Mouse (Mus musculus): ENCODE results near the gene Tmem106c. TPM values are rescaled to one million over a fixed set of nuclear protein-coding genes. Genes with fewer than 3 reads are reported as not detected.
A peak's percentile ranks its signal among the peaks of the same experiment; 100 is the strongest.

The Tmem106c gene
- polyA plus RNA-seq, 1 experiment from 2014 or later, result 34.7 TPM

DNA sequence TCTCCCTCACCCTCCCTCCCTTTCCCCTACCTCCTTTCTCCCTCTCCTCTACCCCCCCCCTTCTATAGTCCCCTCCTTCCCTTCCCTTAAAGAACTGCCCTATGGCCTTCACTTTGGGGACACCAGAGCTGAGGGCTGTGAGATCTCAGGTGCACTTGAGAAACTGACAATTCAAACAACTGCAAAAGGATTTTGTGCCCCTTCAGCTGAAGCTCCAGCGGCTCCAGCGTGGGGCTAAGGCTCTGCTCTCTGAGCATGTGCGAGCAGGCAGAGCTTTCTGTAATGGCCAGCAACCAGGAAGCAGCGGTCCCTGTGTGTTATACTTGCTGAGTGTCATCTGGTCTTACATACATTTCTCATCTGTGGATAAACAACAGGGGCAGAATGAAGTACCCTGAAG, 8.3 kb upstream of the Tmem106c start:
- Histone ChIP-seq H3K4me1 (ENCODE audit: control insufficient read depth, insufficient read depth, low read length) (peaks cover 4% of the 10 kb centered on the region), H3K4me2 (ENCODE audit: low read depth, severe bottlenecking) (no peak overlapping the region), H3K36me3 (ENCODE audit: control insufficient read depth, insufficient read depth, low read length) (no peaks in the 10 kb centered on the region), H3K9me3 (ENCODE audit: control insufficient read depth, low read length) (no peaks in the 10 kb centered on the region), H3K27me3 (ENCODE audit: control insufficient read depth, insufficient read depth, low read length) (no peaks in the 10 kb centered on the region), H3K9ac (ENCODE audit: low read length) (no peak overlapping the region), H3K4me3 (ENCODE audit: low read depth, low read length) (no peak overlapping the region), H3K27ac (replicated peaks; ENCODE audit: low read depth, low read length) (no peak overlapping the region)
- DNase-seq (ENCODE audit: low spot score), result no peak
- ATAC-seq (ENCODE audit: insufficient number of reproducible peaks, low FRiP score, low TSS enrichment, low read depth), result no peak
- WGBS, result 29% methylated on average over 4 of the region's 4 CpGs

DNA sequence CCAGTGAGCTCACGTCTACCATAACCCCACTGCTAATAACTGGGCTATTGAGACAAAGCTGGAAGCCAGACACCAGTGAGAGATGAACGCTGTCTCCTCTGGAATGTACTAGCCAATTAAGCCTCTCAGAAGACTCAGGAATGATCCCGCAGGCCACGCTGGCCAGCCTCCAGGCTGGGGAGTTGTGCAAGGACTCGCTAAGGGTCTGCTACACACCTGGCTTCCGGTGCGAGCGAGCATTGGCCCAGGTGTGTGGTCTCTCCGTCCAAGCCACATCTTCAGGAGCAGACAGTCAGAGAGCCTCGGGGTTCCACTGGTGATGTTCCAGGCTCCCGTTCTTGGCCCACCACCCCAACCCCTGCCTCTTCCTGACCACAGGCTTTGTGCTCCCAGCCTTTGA, 7.6 kb upstream of the Tmem106c start:
- peaks cover 4% of the 10 kb centered on the region for H3K4me1 ChIP-seq (ENCODE audit: control insufficient read depth, insufficient read depth, low read length)
- 54% methylated on average over 11 of the region's 11 CpGs for WGBS
- no peaks in the 10 kb centered on the region for H3K36me3 ChIP-seq (ENCODE audit: control insufficient read depth, insufficient read depth, low read length)
- no peak overlapping the region for H3K27ac ChIP-seq (replicated peaks; ENCODE audit: low read depth, low read length)
- no peaks in the 10 kb centered on the region for H3K27me3 ChIP-seq (ENCODE audit: control insufficient read depth, insufficient read depth, low read length)
- H3K9ac ChIP-seq (ENCODE audit: low read length), result no peak overlapping the region
- no peaks in the 10 kb centered on the region for H3K9me3 ChIP-seq (ENCODE audit: control insufficient read depth, low read length)
- ATAC-seq (ENCODE audit: insufficient number of reproducible peaks, low FRiP score, low TSS enrichment, low read depth) (no peak), DNase-seq (ENCODE audit: low spot score) (no peak)
- H3K4me3 ChIP-seq (ENCODE audit: low read depth, low read length), result no peak overlapping the region
- no peak overlapping the region for H3K4me2 ChIP-seq (ENCODE audit: low read depth, severe bottlenecking)

GRCm38 (mm10) chr15:97963329-97963988, 541 bp upstream of the Tmem106c start:
- peak overlapping the region; percentile 44 for H3K4me3 ChIP-seq (ENCODE audit: low read depth, low read length)
- H3K4me2 ChIP-seq (ENCODE audit: low read depth, severe bottlenecking), result peak overlapping the region; percentile 75
- no peaks in the 10 kb centered on the region for H3K9me3 ChIP-seq (ENCODE audit: control insufficient read depth, low read length)
- no peak overlapping the region for H3K27ac ChIP-seq (replicated peaks; ENCODE audit: low read depth, low read length)
- 13% methylated on average over 13 of the region's 13 CpGs for WGBS
- peaks cover 4% of the 10 kb centered on the region; the same call in 1 of the 2 replicates for H3K4me1 ChIP-seq (ENCODE audit: control insufficient read depth, insufficient read depth, low read length)
- ATAC-seq (ENCODE audit: insufficient number of reproducible peaks, low FRiP score, low TSS enrichment, low read depth), result peak; percentile 13; the same call in 1 of the 2 replicates
- no peaks in the 10 kb centered on the region for H3K36me3 ChIP-seq (ENCODE audit: control insufficient read depth, insufficient read depth, low read length)
- H3K9ac ChIP-seq (ENCODE audit: low read length), result peak overlapping the region; percentile 59
- no peak for DNase-seq (ENCODE audit: low spot score)
- no peaks in the 10 kb centered on the region for H3K27me3 ChIP-seq (ENCODE audit: control insufficient read depth, insufficient read depth, low read length)

DNA sequence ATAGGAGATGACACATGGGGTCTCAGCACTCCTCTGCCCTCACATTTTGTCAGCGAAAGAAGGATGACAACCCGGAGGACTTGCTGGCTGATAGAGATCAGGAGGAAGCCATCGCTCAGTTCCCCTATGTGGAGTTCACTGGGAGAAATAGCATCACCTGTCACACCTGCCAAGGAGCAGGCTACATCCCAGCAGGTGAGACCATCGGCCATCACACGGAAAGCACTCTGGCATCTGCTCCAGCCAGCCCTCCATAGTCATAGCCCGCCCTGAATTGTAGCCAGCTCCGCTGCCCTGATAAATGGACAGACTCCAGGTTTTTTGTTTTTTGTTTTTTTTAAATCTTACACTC, 812 bp downstream of the Tmem106c start:
- H3K4me3 ChIP-seq (ENCODE audit: low read depth, low read length), result peak overlapping the region; percentile 44
- no peaks in the 10 kb centered on the region for H3K9me3 ChIP-seq (ENCODE audit: control insufficient read depth, low read length)
- H3K27ac ChIP-seq (replicated peaks; ENCODE audit: low read depth, low read length), result 0 out of 2 replicates have a peak overlapping the region, but pooled peaks have one; percentile 24
- 25% methylated on average over 7 of the region's 7 CpGs for WGBS
- H3K27me3 ChIP-seq (ENCODE audit: control insufficient read depth, insufficient read depth, low read length), result no peaks in the 10 kb centered on the region
- H3K9ac ChIP-seq (ENCODE audit: low read length), result peak overlapping the region; percentile 59
- H3K4me2 ChIP-seq (ENCODE audit: low read depth, severe bottlenecking), result peak overlapping the region; percentile 75
- peaks cover 4% of the 10 kb centered on the region; the same call in 1 of the 2 replicates for H3K4me1 ChIP-seq (ENCODE audit: control insufficient read depth, insufficient read depth, low read length)
- no peak for DNase-seq (ENCODE audit: low spot score)
- H3K36me3 ChIP-seq (ENCODE audit: control insufficient read depth, insufficient read depth, low read length), result no peaks in the 10 kb centered on the region
- peak; percentile 31; the same call in 1 of the 2 replicates for ATAC-seq (ENCODE audit: insufficient number of reproducible peaks, low FRiP score, low TSS enrichment, low read depth)

DNA sequence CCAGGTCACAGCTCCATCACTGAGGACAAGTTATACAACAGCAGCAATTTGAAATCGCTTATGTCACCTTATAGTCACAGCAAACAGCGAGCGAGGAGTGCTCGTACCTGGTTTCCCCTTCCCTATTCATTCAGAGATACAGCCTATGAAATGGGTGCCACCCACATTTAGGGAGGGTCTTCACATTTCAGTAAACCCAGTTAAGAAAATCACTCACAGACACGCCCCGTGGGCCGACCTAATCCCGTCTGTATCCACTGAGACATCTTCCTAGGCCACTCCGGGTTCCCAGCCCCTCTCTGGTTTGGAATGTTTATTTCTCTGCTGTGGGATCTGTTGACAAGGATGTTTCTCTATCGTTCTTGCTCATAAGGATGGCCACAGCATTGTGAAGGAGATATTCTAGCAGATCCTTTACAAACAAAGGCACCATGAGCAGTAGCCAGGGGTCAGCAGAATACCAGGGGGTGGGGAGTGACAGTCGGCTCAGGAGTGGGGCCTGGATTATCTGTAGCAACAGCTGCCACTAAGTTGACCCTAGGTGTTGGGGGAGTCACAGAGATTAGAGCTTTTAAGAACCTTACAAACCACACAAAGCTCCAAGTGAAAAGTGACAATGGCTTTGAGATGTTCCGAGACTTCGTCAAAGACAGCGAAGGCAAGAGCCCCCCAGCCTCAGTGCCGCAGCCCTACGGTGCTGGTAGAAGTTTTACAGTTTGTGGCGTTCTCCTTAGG, 1.5 kb downstream of the Tmem106c start:
- no peak for DNase-seq (ENCODE audit: low spot score)
- Histone ChIP-seq H3K9me3 (ENCODE audit: control insufficient read depth, low read length) (no peaks in the 10 kb centered on the region), H3K9ac (ENCODE audit: low read length) (no peak overlapping the region), H3K4me2 (ENCODE audit: low read depth, severe bottlenecking) (no peak overlapping the region), H3K4me1 (ENCODE audit: control insufficient read depth, insufficient read depth, low read length) (peaks cover 4% of the 10 kb centered on the region; the same call in 1 of the 2 replicates), H3K27ac (replicated peaks; ENCODE audit: low read depth, low read length) (no peak overlapping the region), H3K36me3 (ENCODE audit: control insufficient read depth, insufficient read depth, low read length) (no peaks in the 10 kb centered on the region), H3K4me3 (ENCODE audit: low read depth, low read length) (no peak overlapping the region), H3K27me3 (ENCODE audit: control insufficient read depth, insufficient read depth, low read length) (no peaks in the 10 kb centered on the region)
- no peak for ATAC-seq (ENCODE audit: insufficient number of reproducible peaks, low FRiP score, low TSS enrichment, low read depth)
- 72% methylated on average over 17 of the region's 17 CpGs for WGBS

DNA sequence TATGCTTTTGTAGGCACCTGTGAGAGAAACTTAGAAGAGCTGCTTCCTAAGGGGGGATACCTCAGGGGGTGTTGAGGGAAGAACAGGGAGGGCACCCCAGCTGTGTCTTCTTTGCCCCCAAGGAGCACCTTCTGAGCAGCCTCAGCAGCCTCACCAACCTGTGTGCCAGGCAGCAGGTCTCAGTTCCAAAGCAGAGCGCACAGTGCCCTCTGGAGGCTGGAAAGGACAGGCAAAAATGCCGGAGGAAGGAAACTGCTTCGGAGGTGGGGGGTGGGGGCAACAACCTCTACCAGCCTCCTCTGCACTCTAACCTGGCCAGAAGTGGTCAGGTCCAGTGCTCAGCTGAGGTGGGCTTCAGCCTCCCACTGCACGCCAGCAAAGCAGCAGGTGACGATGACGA, 6.3 kb downstream of the Tmem106c start:
- Histone ChIP-seq H3K4me3 (ENCODE audit: low read depth, low read length) (no peak overlapping the region), H3K4me2 (ENCODE audit: low read depth, severe bottlenecking) (no peak overlapping the region), H3K9me3 (ENCODE audit: control insufficient read depth, low read length) (no peaks in the 10 kb centered on the region), H3K27ac (replicated peaks; ENCODE audit: low read depth, low read length) (no peak overlapping the region), H3K36me3 (ENCODE audit: control insufficient read depth, insufficient read depth, low read length) (no peaks in the 10 kb centered on the region), H3K4me1 (ENCODE audit: control insufficient read depth, insufficient read depth, low read length) (no peaks in the 10 kb centered on the region), H3K27me3 (ENCODE audit: control insufficient read depth, insufficient read depth, low read length) (no peaks in the 10 kb centered on the region), H3K9ac (ENCODE audit: low read length) (no peak overlapping the region)
- DNase-seq (ENCODE audit: low spot score), result peak; percentile 66
- ATAC-seq (ENCODE audit: insufficient number of reproducible peaks, low FRiP score, low TSS enrichment, low read depth), result no peak
- 40% methylated on average over 6 of the region's 6 CpGs for WGBS

- no peaks in the 10 kb centered on the region for H3K4me1 ChIP-seq (ENCODE audit: control insufficient read depth, insufficient read depth, low read length)
- H3K4me2 ChIP-seq (ENCODE audit: low read depth, severe bottlenecking), result no peak overlapping the region
- no peaks in the 10 kb centered on the region for H3K9me3 ChIP-seq (ENCODE audit: control insufficient read depth, low read length)
- 93% methylated on average over 6 of the region's 6 CpGs for WGBS
- ATAC-seq (ENCODE audit: insufficient number of reproducible peaks, low FRiP score, low TSS enrichment, low read depth), result no peak
- no peak for DNase-seq (ENCODE audit: low spot score)
- no peak overlapping the region for H3K27ac ChIP-seq (replicated peaks; ENCODE audit: low read depth, low read length)
- no peak overlapping the region for H3K4me3 ChIP-seq (ENCODE audit: low read depth, low read length)
- no peaks in the 10 kb centered on the region for H3K27me3 ChIP-seq (ENCODE audit: control insufficient read depth, insufficient read depth, low read length)
- no peaks in the 10 kb centered on the region; the same call in 1 of the 2 replicates for H3K36me3 ChIP-seq (ENCODE audit: control insufficient read depth, insufficient read depth, low read length)
- H3K9ac ChIP-seq (ENCODE audit: low read length), result no peak overlapping the region
Measured at GRCm38 (mm10) chr15:97972580-97972979, 8.6 kb downstream of the Tmem106c start.

DNA sequence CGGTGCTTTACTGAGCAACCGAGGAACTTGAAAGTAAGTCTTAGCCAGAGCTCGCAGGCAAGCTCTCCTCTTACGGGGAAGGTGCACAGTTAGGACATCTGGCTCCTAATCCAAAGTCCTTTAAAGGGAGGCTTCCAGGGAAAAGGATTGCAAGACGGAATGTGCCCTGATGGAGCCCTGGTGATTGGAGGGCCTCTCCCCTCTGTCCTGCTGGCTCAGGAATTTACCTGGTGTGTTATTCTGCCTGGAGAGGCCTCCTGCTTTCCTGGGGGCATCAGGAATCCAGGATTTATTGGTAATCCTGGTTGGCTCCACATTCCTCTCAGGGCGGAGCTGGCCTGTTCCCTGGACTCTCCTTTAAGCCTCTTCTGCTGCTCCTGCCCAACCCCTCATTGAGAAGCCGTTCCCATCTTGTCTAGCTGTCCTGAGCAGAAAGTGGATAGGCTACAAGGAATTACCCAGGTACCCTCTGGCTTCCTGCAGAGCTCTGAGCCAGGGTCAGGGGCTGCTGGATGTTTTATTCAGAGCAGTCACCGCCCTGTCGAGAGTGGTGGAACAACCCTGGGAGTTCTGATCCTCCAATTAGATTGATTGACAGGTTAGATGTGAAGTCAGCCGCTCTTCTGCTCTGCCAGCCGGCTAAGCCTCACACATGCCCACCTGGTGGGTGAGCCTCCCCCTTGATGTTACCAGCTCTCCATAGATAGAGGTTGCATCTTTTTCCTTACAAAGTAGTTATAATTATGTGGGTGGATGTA, 9.4 kb downstream of the Tmem106c start:
- Histone ChIP-seq H3K27me3 (ENCODE audit: control insufficient read depth, insufficient read depth, low read length) (no peaks in the 10 kb centered on the region), H3K36me3 (ENCODE audit: control insufficient read depth, insufficient read depth, low read length) (peaks cover 7% of the 10 kb centered on the region; the same call in 1 of the 2 replicates), H3K4me3 (ENCODE audit: low read depth, low read length) (no peak overlapping the region), H3K27ac (replicated peaks; ENCODE audit: low read depth, low read length) (no peak overlapping the region), H3K4me1 (ENCODE audit: control insufficient read depth, insufficient read depth, low read length) (no peaks in the 10 kb centered on the region), H3K9me3 (ENCODE audit: control insufficient read depth, low read length) (no peaks in the 10 kb centered on the region), H3K4me2 (ENCODE audit: low read depth, severe bottlenecking) (no peak overlapping the region), H3K9ac (ENCODE audit: low read length) (no peak overlapping the region)
- DNase-seq (ENCODE audit: low spot score), result no peak
- WGBS, result 33% methylated on average over 11 of the region's 11 CpGs
- no peak for ATAC-seq (ENCODE audit: insufficient number of reproducible peaks, low FRiP score, low TSS enrichment, low read depth)

Measured in limb, embryonic 11.5 days (tissue).